Mouse (Mus musculus) kidney, postnatal 0 days (tissue): Measurements from ENCODE around the gene 1700057G04Rik. TPM values are rescaled to one million over a fixed set of nuclear protein-coding genes. Genes with fewer than 3 reads are reported as not detected.

Experiments
- ATAC-seq: fragments of 200-750 bp; cut with Nextera tagmentation; replicated peaks from 2 replicates; pipeline ENCODE4 v1.8.0; 2017; ENCODE audit warnings: low read depth, moderate number of reproducible peaks, moderate TSS enrichment, moderate library complexity; ENCODE audit not compliant: low FRiP score
- DNase-seq: peaks from one replicate; pipeline ENCODE4 v3.0.0-alpha.2; 2016; ENCODE audit warnings: low spot score
- H3K27ac ChIP-seq: fragments of 300-500 bp; sonication (generic); 2 replicates; pipeline ENCODE4 v1.5.1; 2014; ENCODE audit warnings: mild to moderate bottlenecking
- H3K27me3 ChIP-seq: fragments of 300-500 bp; sonication (generic); 2 replicates; pipeline ENCODE4 v1.6.1; 2014; ENCODE audit warnings: low read length, mixed read lengths; ENCODE audit not compliant: insufficient read depth
- H3K36me3 ChIP-seq: fragments of 300-500 bp; sonication (generic); 2 replicates; pipeline ENCODE4 v1.6.1; 2014; ENCODE audit warnings: low read length, mixed read lengths; ENCODE audit not compliant: insufficient read depth
- H3K4me1 ChIP-seq: fragments of 300-500 bp; sonication (generic); replicated peaks from 2 replicates; pipeline ENCODE4 v1.6.1; 2014; ENCODE audit warnings: antibody characterized with exemption, low read length, mixed read lengths; ENCODE audit not compliant: insufficient read depth
- H3K4me2 ChIP-seq: fragments of 300-500 bp; sonication (generic); 2 replicates; pipeline ENCODE4 v1.6.1; 2014; ENCODE audit warnings: mild to moderate bottlenecking, low read length, moderate library complexity, mixed read lengths
- H3K4me3 ChIP-seq: fragments of 300-500 bp; sonication (generic); replicated peaks from 2 replicates; pipeline ENCODE4 v1.5.1; 2014; ENCODE audit warnings: low read depth, low read length
- H3K9ac ChIP-seq: fragments of 300-500 bp; sonication (generic); 2 replicates; pipeline ENCODE4 v1.6.1; 2014; ENCODE audit warnings: low read depth, low read length
- H3K9me3 ChIP-seq: fragments of 300-500 bp; sonication (generic); replicated peaks from 2 replicates; pipeline ENCODE4 v1.6.1; 2016; ENCODE audit warnings: low read length, inconsistent platforms, mixed read lengths
- CTCF ChIP-seq: IDR thresholded peaks from 2 replicates; pipeline ENCODE4 v1.5.1; 2016; ENCODE audit warnings: antibody characterized with exemption, low read depth, mild to moderate bottlenecking, moderate library complexity
- WGBS: fragments of 180-500 bp; shearing (Covaris S2); extraction: QIAGEN DNeasy Blood & Tissue Kit; methylation state at CpG from one replicate; pipeline ENCODE4 v1.1.7; 2014; 5-methylcytosine and 5-hydroxymethylcytosine counted together
- microRNA-seq: library from miRNA; unstranded; fragments of <30 nt; microRNA quantifications from one replicate; pipeline ENCODE4, GENCODE M21; 2016
- polyA plus RNA-seq: library from polyadenylated mRNA; unstranded; fragments of >200 nt; fragmentation: Nextera tagmentation; extraction: Ambion mirVana; gene quantifications from 2 replicates; pipeline ENCODE4 v1.2.1, GENCODE M21; 2015

Gene 1700057G04Rik
- polyA plus RNA-seq, 1 experiment from 2014 or later, result 0.30 TPM

- ATAC-seq, result no peak
- Histone ChIP-seq H3K27me3 (no peaks in the 10 kb centered on the region), H3K4me1 (no peaks in the 10 kb centered on the region), H3K36me3 (no peaks in the 10 kb centered on the region), H3K4me2 (no peak overlapping the region), H3K9ac (no peak overlapping the region), H3K27ac (no peak overlapping the region), H3K9me3 (no peaks in the 10 kb centered on the region), H3K4me3 (no peak overlapping the region)
- TF ChIP-seq CTCF, result no peak
- DNase-seq, result no peak
- 69% methylated on average over 5 of the region's 5 CpGs for WGBS
Measured at GRCm38 (mm10) chr9:92402628-92403027, 93.5 kb downstream of the 1700057G04Rik start.

Small RNA genes within 50 kb of the gene (microRNA-seq; reads per million reads assigned to microRNA genes)
- gene Mir6386, result not detected

Other genes with a start within 250 kb of the 1700057G04Rik start
- gene Plscr5, start 116.4 kb upstream of the 1700057G04Rik start, polyA plus RNA-seq, result not detected in 2 replicates
- gene Plscr1, start 59.6 kb upstream of the 1700057G04Rik start, polyA plus RNA-seq, result 108 TPM in 2 replicates
- 131 and 134 TPM in 2 replicates for gene Plscr2, start 33.8 kb upstream of the 1700057G04Rik start, polyA plus RNA-seq
- 8.3 and 8.4 TPM in 2 replicates for gene Plscr4, start 148.0 kb downstream of the 1700057G04Rik start, polyA plus RNA-seq
- gene Plod2, start 232.8 kb downstream of the 1700057G04Rik start, polyA plus RNA-seq, result 37.1 and 38.7 TPM in 2 replicates